Mouse (Mus musculus) c-Kit-positive CD71-positive TER-119-negative erythroid progenitor cells, embryonic 14.5 days (primary cell): ENCODE measurements around the gene Fyn.
A peak's percentile ranks its signal among the peaks of the same experiment; 100 is the strongest.

ENCODE experiments used
- DNase-seq: peaks from one replicate; pipeline ENCODE4 v3.0.0-alpha.2; 2013; ENCODE audit warnings: low read depth

The Fyn gene

GRCm38 (mm10) chr10:39506831-39507230 is 138.2 kb downstream of the Fyn start:
- no peak for DNase-seq

GRCm38 (mm10) chr10:39508801-39509200 is 140.1 kb downstream of the Fyn start:
- DNase-seq: no peak

GRCm38 (mm10) chr10:39509937-39510336 is 141.3 kb downstream of the Fyn start:
- DNase-seq: no peak

GRCm38 (mm10) chr10:39512631-39513314 is 144.1 kb downstream of the Fyn start:
- DNase-seq: no peak

GRCm38 (mm10) chr10:39514916-39515315 is 146.3 kb downstream of the Fyn start:
- DNase-seq: no peak

- no peak for DNase-seq
Observed at GRCm38 (mm10) chr10:39516541-39517133, 148.0 kb downstream of the Fyn start.

GRCm38 (mm10) chr10:39517375-39517774 is 148.7 kb downstream of the Fyn start:
- DNase-seq: no peak

- no peak for DNase-seq
Observed at GRCm38 (mm10) chr10:39518232-39518631, 149.6 kb downstream of the Fyn start.

GRCm38 (mm10) chr10:39518859-39519258 is 150.2 kb downstream of the Fyn start:
- DNase-seq: no peak

GRCm38 (mm10) chr10:39520123-39520989 is 151.7 kb downstream of the Fyn start:
- peak; percentile 29 for DNase-seq

GRCm38 (mm10) chr10:39521327-39521726 is 152.7 kb downstream of the Fyn start:
- no peak for DNase-seq

- no peak for DNase-seq
Observed at GRCm38 (mm10) chr10:39521861-39522391, 153.3 kb downstream of the Fyn start.

GRCm38 (mm10) chr10:39522857-39523614 is 154.4 kb downstream of the Fyn start:
- DNase-seq: no peak

- DNase-seq: no peak
Observed at GRCm38 (mm10) chr10:39524355-39524754, 155.7 kb downstream of the Fyn start.

- no peak for DNase-seq
Observed at GRCm38 (mm10) chr10:39525431-39525830, 156.8 kb downstream of the Fyn start.

GRCm38 (mm10) chr10:39527113-39527512 is 158.5 kb downstream of the Fyn start:
- DNase-seq: no peak

GRCm38 (mm10) chr10:39529179-39529578 is 160.5 kb downstream of the Fyn start:
- DNase-seq: no peak

- no peak for DNase-seq
Observed at GRCm38 (mm10) chr10:39532008-39532740, 163.5 kb downstream of the Fyn start.

- DNase-seq: no peak
Observed at GRCm38 (mm10) chr10:39532823-39533222, 164.2 kb downstream of the Fyn start.

GRCm38 (mm10) chr10:39534324-39535026 is 165.8 kb downstream of the Fyn start:
- no peak for DNase-seq

- no peak for DNase-seq
Observed at GRCm38 (mm10) chr10:39535347-39535746, 166.7 kb downstream of the Fyn start.
